Mouse (Mus musculus) C2C12 (cell line): ENCODE results near the gene Nav2.

Experiments used
- CEBPB ChIP-seq: IDR thresholded peaks from one replicate; pipeline ENCODE4 v1.6.1; 2011; ENCODE audit warnings: low read depth, mild to moderate bottlenecking, control low read depth, moderate library complexity
- CTCF ChIP-seq: IDR thresholded peaks from one replicate; pipeline ENCODE4 v1.5.1; 2011; ENCODE audit not compliant: control insufficient read depth, insufficient read depth, insufficient read length
- FOSL1 ChIP-seq: IDR thresholded peaks from one replicate; pipeline ENCODE4 v1.8.0; 2011; ENCODE audit warnings: mild to moderate bottlenecking, low read length; ENCODE audit not compliant: poor library complexity, insufficient read depth, severe bottlenecking
- MAX ChIP-seq: IDR thresholded peaks from one replicate; pipeline ENCODE4 v1.6.1; 2011; ENCODE audit warnings: mild to moderate bottlenecking, control low read depth
- MYOD1 ChIP-seq: IDR thresholded peaks from one replicate; pipeline ENCODE4 v1.6.1; 2011; ENCODE audit warnings: low read depth; ENCODE audit not compliant: control insufficient read depth, insufficient read length
- MYOG ChIP-seq: IDR thresholded peaks from one replicate; pipeline ENCODE4 v1.6.1; 2011; ENCODE audit not compliant: control insufficient read depth, insufficient read length; ENCODE audit errors: extremely low read depth
- USF1 ChIP-seq: IDR thresholded peaks from one replicate; pipeline ENCODE4 v1.6.1; 2011; ENCODE audit warnings: low read depth, mild to moderate bottlenecking, control low read depth, moderate library complexity

- no peak for TF ChIP-seq MYOD1
- TF ChIP-seq CTCF: no peak
- no peak for TF ChIP-seq USF1
- TF ChIP-seq CEBPB: no peak
- no peak for TF ChIP-seq MAX
- TF ChIP-seq FOSL1: no peak
- TF ChIP-seq MYOG: no peak
Measured at GRCm38 (mm10) chr7:48871292-48871691, 37.2 kb upstream of the Nav2 start.
